Mouse (Mus musculus) ES-Bruce4 (cell line): ENCODE data around the gene Adam8. TPM values are rescaled to one million over a fixed set of nuclear protein-coding genes. Genes with fewer than 3 reads are reported as not detected.
A peak's percentile ranks its signal among the peaks of the same experiment; 100 is the strongest.

Experiments used
- H3K27ac ChIP-seq: 2 replicates; pipeline ENCODE4 v1.5.1; 2012; ENCODE audit warnings: low read length, inconsistent platforms; ENCODE audit not compliant: insufficient read depth
- H3K27me3 ChIP-seq: 2 replicates; pipeline ENCODE4 v1.6.1; 2012; ENCODE audit warnings: mild to moderate bottlenecking, low read length, inconsistent platforms; ENCODE audit not compliant: control insufficient read depth, poor library complexity, insufficient read depth, severe bottlenecking
- H3K36me3 ChIP-seq: 2 replicates; pipeline ENCODE4 v1.6.1; 2012; ENCODE audit warnings: inconsistent platforms, mild to moderate bottlenecking, low read length, moderate library complexity; ENCODE audit not compliant: control insufficient read depth, poor library complexity, insufficient read depth, severe bottlenecking
- H3K4me1 ChIP-seq: one replicate; pipeline ENCODE4 v1.8.1; 2011; ENCODE audit warnings: low read length; ENCODE audit not compliant: control insufficient read depth, insufficient read depth
- H3K4me3 ChIP-seq: 2 replicates; pipeline ENCODE4 v1.5.1; 2011; ENCODE audit warnings: low read depth, mild to moderate bottlenecking, low read length
- H3K9ac ChIP-seq: 2 replicates; pipeline ENCODE4 v1.6.1; 2012; ENCODE audit warnings: low read depth, mild to moderate bottlenecking, inconsistent platforms; ENCODE audit not compliant: poor library complexity, severe bottlenecking
- H3K9me3 ChIP-seq: replicated peaks from 2 replicates; pipeline ENCODE4 v1.6.1; 2012; ENCODE audit warnings: mild to moderate bottlenecking, low read length, inconsistent platforms; ENCODE audit not compliant: control insufficient read depth, poor library complexity, insufficient read depth, severe bottlenecking
- CTCF ChIP-seq: IDR thresholded peaks from one replicate; pipeline ENCODE4 v1.8.1; 2011; ENCODE audit warnings: low read depth, low read length
- EP300 ChIP-seq: IDR thresholded peaks from 2 replicates; pipeline ENCODE4 v1.6.1; 2011; ENCODE audit warnings: low read depth, low read length; ENCODE audit not compliant: insufficient read depth
- POLR2A ChIP-seq: IDR thresholded peaks from one replicate; pipeline ENCODE4 v1.8.1; 2011; ENCODE audit warnings: low read length; ENCODE audit not compliant: insufficient read depth
- polyA plus RNA-seq: library from polyadenylated mRNA; stranded (reverse); fragments of >200 nt; gene quantifications from 2 replicates; pipeline ENCODE4 v1.2.4, GENCODE M21; 2011; ENCODE audit warnings: low read depth; ENCODE audit not compliant: missing spikeins, insufficient read depth, insufficient read length

Gene Adam8
- polyA plus RNA-seq, 1 experiment: 9.2 TPM

DNA sequence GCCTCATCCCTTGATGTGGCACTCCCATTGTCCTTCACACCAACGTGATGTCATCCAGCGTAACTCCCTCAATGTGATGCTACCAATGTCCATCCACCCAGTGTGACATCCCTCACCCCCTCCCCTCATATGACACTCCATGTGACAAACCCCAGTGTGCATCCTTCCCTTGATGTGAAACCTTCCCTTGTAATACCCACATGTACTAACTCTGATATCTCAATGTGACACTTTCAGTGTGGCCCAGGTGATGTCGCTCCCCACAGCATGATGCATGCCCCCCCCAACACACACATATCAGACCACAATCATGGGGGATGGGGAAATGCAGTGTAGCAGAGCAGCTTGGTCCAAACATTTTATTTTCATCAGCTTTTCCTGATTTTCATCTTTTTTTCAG lies 35.7 kb downstream of the Adam8 start:
- H3K4me3 ChIP-seq: no peak overlapping the region
- no peaks in the 10 kb centered on the region for H3K4me1 ChIP-seq
- no peak overlapping the region for H3K27ac ChIP-seq
- H3K36me3 ChIP-seq: no peaks in the 10 kb centered on the region; the same call in 1 of the 2 replicates
- H3K27me3 ChIP-seq: no peaks in the 10 kb centered on the region
- TF ChIP-seq EP300 (no peak), POLR2A (no peak), CTCF (no peak)
- no peak overlapping the region for H3K9ac ChIP-seq
- no peaks in the 10 kb centered on the region for H3K9me3 ChIP-seq

GRCm38 (mm10) chr7:139955505-139955904 lies 36.9 kb downstream of the Adam8 start:
- Histone ChIP-seq H3K9ac (no peak overlapping the region), H3K36me3 (no peaks in the 10 kb centered on the region; the same call in 1 of the 2 replicates), H3K4me3 (no peak overlapping the region), H3K27me3 (no peaks in the 10 kb centered on the region), H3K27ac (no peak overlapping the region), H3K4me1 (no peaks in the 10 kb centered on the region), H3K9me3 (no peaks in the 10 kb centered on the region)
- TF ChIP-seq POLR2A: no peak
- TF ChIP-seq EP300: no peak
- no peak for TF ChIP-seq CTCF

DNA sequence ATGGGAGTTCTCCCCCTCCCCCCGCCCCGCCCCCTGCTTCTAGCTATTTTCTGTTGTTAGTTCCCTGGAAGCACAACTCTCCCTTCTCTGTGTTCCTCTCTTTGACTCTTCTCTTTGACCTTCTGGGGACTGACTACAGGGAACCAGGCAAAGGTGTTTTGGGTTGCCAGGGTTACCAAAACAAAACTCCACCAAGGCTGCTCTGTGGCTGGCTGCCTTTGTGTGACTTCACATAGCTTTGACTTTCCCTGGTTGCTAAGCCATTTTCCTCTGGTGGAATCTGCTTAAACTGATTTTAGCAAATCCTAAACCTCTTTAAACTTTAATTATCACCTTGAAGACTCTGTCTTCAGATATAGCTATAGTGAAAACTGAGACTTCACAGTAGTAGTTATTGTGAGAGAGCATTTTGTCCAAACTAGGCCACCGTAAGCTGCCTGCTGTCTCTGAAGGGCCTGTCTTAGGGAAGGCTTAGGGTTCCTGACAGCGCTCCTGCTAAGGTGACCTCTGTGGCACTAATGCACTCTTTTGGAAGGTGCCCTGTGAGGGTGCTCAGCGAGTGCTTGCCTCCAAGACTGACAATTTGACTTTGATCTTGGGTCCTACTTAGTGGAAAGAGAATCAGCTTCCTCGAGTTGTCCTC lies 40.2 kb downstream of the Adam8 start:
- TF ChIP-seq EP300 (no peak), CTCF (no peak), POLR2A (no peak)
- no peaks in the 10 kb centered on the region for H3K9me3 ChIP-seq
- H3K27ac ChIP-seq: no peak overlapping the region
- peaks cover 5% of the 10 kb centered on the region for H3K4me1 ChIP-seq
- peaks cover under 1% of the 10 kb centered on the region; the same call in 1 of the 2 replicates for H3K36me3 ChIP-seq
- H3K4me3 ChIP-seq: no peak overlapping the region
- H3K27me3 ChIP-seq: no peaks in the 10 kb centered on the region
- peak overlapping the region; percentile 81; the same call in 1 of the 2 replicates for H3K9ac ChIP-seq

DNA sequence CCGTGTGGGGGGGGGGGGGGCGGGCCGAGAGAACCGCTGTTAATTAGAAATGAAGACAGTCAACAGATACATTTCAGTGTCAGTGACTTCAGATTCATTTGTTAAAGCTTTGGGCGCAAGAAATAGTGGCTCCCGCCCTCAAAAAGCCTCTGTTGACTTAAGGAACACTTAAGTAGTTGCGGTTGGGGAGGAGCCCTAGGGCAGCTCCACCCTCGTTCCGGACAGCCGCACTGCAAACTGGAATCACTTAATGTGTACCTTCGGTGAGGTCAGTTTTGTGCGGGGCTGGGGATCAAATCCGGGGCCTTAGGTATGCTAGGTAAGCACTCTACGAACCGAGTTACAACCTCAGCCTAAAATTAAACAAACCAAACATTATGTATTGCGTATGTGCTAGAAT lies 41.3 kb downstream of the Adam8 start:
- Histone ChIP-seq H3K36me3 (peaks cover 3% of the 10 kb centered on the region; the same call in 1 of the 2 replicates), H3K27me3 (no peaks in the 10 kb centered on the region), H3K9ac (peak overlapping the region; percentile 81), H3K4me3 (peak overlapping the region; percentile 71), H3K4me1 (peaks cover 5% of the 10 kb centered on the region), H3K27ac (peak overlapping the region; percentile 89; the same call in 1 of the 2 replicates), H3K9me3 (no peaks in the 10 kb centered on the region)
- peak; percentile 14 for TF ChIP-seq POLR2A
- TF ChIP-seq EP300: no peak

DNA sequence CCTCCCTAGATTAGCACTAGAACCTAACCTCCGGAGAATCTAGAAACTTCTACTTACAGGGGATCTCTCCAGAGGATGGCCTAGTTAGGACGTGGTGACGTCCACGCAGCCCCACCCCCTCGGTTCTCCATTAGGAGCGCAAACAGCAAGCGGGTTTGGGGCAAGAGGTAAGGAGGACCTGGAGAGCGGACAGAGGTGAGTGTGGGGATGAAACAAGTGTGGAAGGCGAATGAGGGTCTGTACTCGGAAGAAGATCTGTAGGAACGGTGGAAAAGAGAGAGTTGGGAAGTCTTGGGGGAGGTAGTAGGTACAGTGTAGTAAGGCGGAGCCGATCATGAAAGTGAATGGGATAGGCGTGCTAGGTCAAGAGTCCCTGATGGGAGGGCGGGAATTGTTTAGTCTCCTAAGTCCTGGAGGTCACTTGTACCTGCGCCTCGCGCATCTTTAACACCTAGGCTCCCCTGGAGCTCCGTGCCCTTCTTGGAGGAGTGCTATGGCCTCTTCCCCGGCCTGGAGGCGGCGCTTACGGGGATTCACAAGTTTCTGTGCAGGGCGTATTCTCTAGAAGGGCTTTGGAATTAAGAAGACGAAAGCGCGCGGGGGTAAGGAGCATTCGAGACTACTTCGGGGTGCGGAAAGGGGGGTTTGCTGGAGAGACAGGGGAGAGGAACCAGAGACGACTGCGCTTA lies 41.9 kb downstream of the Adam8 start:
- Histone ChIP-seq H3K27me3 (no peaks in the 10 kb centered on the region), H3K9ac (peak overlapping the region; percentile 81), H3K27ac (peak overlapping the region; percentile 89), H3K36me3 (peaks cover 5% of the 10 kb centered on the region; the same call in 1 of the 2 replicates), H3K4me1 (peaks cover 5% of the 10 kb centered on the region), H3K4me3 (peak overlapping the region; percentile 71), H3K9me3 (no peaks in the 10 kb centered on the region)
- peak; percentile 39 for TF ChIP-seq POLR2A
- TF ChIP-seq CTCF: no peak
- TF ChIP-seq EP300: peak; percentile 88

GRCm38 (mm10) chr7:139949893-139950282 lies 42.5 kb downstream of the Adam8 start:
- TF ChIP-seq EP300: peak; percentile 96; the same call in 1 of the 2 replicates
- peak; percentile 20 for TF ChIP-seq CTCF
- TF ChIP-seq POLR2A: no peak
- H3K9me3 ChIP-seq: no peaks in the 10 kb centered on the region
- H3K9ac ChIP-seq: peak overlapping the region; percentile 81
- H3K36me3 ChIP-seq: peaks cover 10% of the 10 kb centered on the region
- H3K4me3 ChIP-seq: peak overlapping the region; percentile 71
- peaks cover 5% of the 10 kb centered on the region for H3K4me1 ChIP-seq
- peak overlapping the region; percentile 89 for H3K27ac ChIP-seq
- H3K27me3 ChIP-seq: no peaks in the 10 kb centered on the region
